In genomic region chr2:92185062-92185765, GRCm38 (mm10) we compare ENCODE assay signal across 8 mouse cellular contexts.
DNase-seq lines count a peak whose midpoint lies in the region; ATAC-seq and TF ChIP-seq lines count a peak whose summit lies in the region.

No protein-coding gene starts in this region.

- DNase-seq in G1E (ENCODE audit: low spot score) = no peak
- peak; percentile 48 for DNase-seq in cerebellum, adult 11 months
- DNase-seq in forebrain, postnatal 0 days = peak; percentile 63
- DNase-seq in hindbrain, embryonic 10.5 days (ENCODE audit: low spot score) = peak; percentile 70
- peak; percentile 28 to 34 for DNase-seq in left cerebral cortex, adult 2 months (ENCODE audit: extremely low spot score in 1 of 2, low spot score in 2 of 2)
- DNase-seq in right cerebral cortex, postnatal 14 days = peak; percentile 21
- DNase-seq in yolk sac, embryonic 10.5 days (ENCODE audit: low spot score) = peak; percentile 45

- ATAC-seq in G1E (ENCODE audit: extremely low read depth, insufficient number of reproducible peaks, low FRiP score, poor library complexity, severe bottlenecking) = no peak
- ATAC-seq in forebrain, postnatal 0 days = peak; percentile 9; the same call in 1 of the 2 replicates

- H3K9ac ChIP-seq in forebrain, postnatal 0 days = peak overlapping the region; percentile 82

- peaks cover 21% of the 10 kb centered on the region for H3K4me1 ChIP-seq in G1E (ENCODE audit: insufficient read depth, low read depth, low read length)
- H3K4me1 ChIP-seq in forebrain, postnatal 0 days (ENCODE audit: insufficient read depth) = peaks cover 32% of the 10 kb centered on the region
- peaks cover 56% of the 10 kb centered on the region for H3K4me1 ChIP-seq in hindbrain, embryonic 10.5 days (replicated peaks)

- no peak for TF ChIP-seq CTCF in G1E (IDR thresholded peaks at IDR 0.05; ENCODE audit: low read depth, low read length)
- TF ChIP-seq CTCF in forebrain, postnatal 0 days (IDR thresholded peaks at IDR 0.05; ENCODE audit: low read depth) = no peak
- no peak for TF ChIP-seq CTCF in left cerebral cortex, adult 2 months (IDR thresholded peaks at IDR 0.05)

- no peaks in the 10 kb centered on the region for H3K9me3 ChIP-seq in G1E (replicated peaks)
- no peaks in the 10 kb centered on the region for H3K9me3 ChIP-seq in forebrain, postnatal 0 days (ENCODE audit: low read length)
- H3K9me3 ChIP-seq in hindbrain, embryonic 10.5 days = no peaks in the 10 kb centered on the region

- peak overlapping the region; percentile 88 for H3K4me2 ChIP-seq in forebrain, postnatal 0 days (ENCODE audit: low read depth)

- H3K4me3 ChIP-seq in G1E (ENCODE audit: low read depth, low read length) = peak overlapping the region; percentile 82
- H3K4me3 ChIP-seq in forebrain, postnatal 0 days (ENCODE audit: low read depth, low read length) = peak overlapping the region; percentile 58
- peak overlapping the region; percentile 80 for H3K4me3 ChIP-seq in hindbrain, embryonic 10.5 days
- peak overlapping the region; percentile 72 for H3K4me3 ChIP-seq in left cerebral cortex, adult 2 months
- H3K4me3 ChIP-seq in macrophage (ENCODE audit: inconsistent target) = peak overlapping the region; percentile 76

- intact Hi-C loops in left cerebral cortex, adult 2 months (cut with DNase I) = no loop called here

- H3K36me3 ChIP-seq in G1E (replicated peaks) = no peaks in the 10 kb centered on the region
- H3K36me3 ChIP-seq in forebrain, postnatal 0 days (ENCODE audit: insufficient read depth) = no peaks in the 10 kb centered on the region
- no peaks in the 10 kb centered on the region for H3K36me3 ChIP-seq in hindbrain, embryonic 10.5 days
- no peaks in the 10 kb centered on the region for H3K36me3 ChIP-seq in macrophage (ENCODE audit: inconsistent target)

- H3K27me3 ChIP-seq in G1E (ENCODE audit: insufficient read depth, low read length) = no peaks in the 10 kb centered on the region
- no peaks in the 10 kb centered on the region for H3K27me3 ChIP-seq in forebrain, postnatal 0 days (ENCODE audit: insufficient read depth, low read length)
- H3K27me3 ChIP-seq in hindbrain, embryonic 10.5 days (ENCODE audit: insufficient read depth, poor library complexity, severe bottlenecking) = no peaks in the 10 kb centered on the region

- H3K79me2 ChIP-seq in macrophage (ENCODE audit: inconsistent target) = peaks cover 48% of the 10 kb centered on the region

- WGBS in forebrain, postnatal 0 days = under 1% methylated on average over 45 of the region's 47 CpGs
- under 1% methylated on average over 46 of the region's 47 CpGs for WGBS in hindbrain, embryonic 10.5 days
- under 1% methylated on average over 44 of the region's 47 CpGs for WGBS in macrophage (ENCODE audit: missing documents)

- peak overlapping the region; percentile 100 for H3K27ac ChIP-seq in forebrain, postnatal 0 days (ENCODE audit: low read depth, low read length)
- peak overlapping the region; percentile 99 for H3K27ac ChIP-seq in hindbrain, embryonic 10.5 days
- peak overlapping the region; percentile 97 for H3K27ac ChIP-seq in left cerebral cortex, adult 2 months
- H3K27ac ChIP-seq in macrophage = peak overlapping the region; percentile 82
